Mouse (Mus musculus): ENCODE measurements at regions not wholly inside any gene's neighbourhood (a gene's known extent, or its start where the extent isn't known, plus 50 kb on each side); places are given as distances from the start of the nearest gene placed in this dataset.

DNA sequence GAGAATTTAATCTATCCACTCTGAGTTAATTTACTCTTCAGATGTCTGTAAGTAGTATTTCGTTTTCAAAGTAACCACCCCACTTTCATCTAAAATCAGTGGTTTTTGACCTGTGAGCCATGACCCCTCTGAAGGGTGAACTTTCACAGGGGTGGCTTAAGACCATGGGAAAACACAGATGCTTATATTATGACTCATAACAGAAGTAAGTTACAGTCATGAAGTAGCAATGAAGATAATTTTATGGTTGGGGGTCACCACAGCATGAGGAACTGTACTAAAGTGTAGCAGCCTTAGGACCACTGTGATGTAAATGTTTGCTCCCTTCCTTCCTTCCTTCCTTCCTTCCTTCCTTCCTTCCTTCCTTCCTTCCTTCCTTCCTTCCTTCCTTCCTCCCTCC is 215.2 kb downstream of the Zfp619 start:
- TF ChIP-seq CTCF (IDR thresholded peaks at IDR 0.05; ENCODE audit: extremely low read depth, insufficient read depth, insufficient read length, insufficient replicate concordance) (no peak), POLR2A (IDR thresholded peaks at IDR 0.05; ENCODE audit: low read depth, low read length) (no peak)
